Mouse (Mus musculus) bone marrow macrophage, adult 2 months (primary cell): ENCODE measurements around the gene Acp5.
A peak's percentile ranks its signal among the peaks of the same experiment; 100 is the strongest.

Experiments
- CTCF ChIP-seq: IDR thresholded peaks from 2 replicates; pipeline ENCODE4 v1.5.1; 2012; ENCODE audit warnings: low read depth, mild to moderate bottlenecking, low read length, moderate library complexity
- POLR2A ChIP-seq: IDR thresholded peaks from 2 replicates; pipeline ENCODE4 v1.6.1; 2012; ENCODE audit warnings: mild to moderate bottlenecking, low read depth, low read length, borderline replicate concordance

- 0 out of 2 replicates have a peak, but pooled peaks have one; percentile 9 for TF ChIP-seq CTCF
- no peak for TF ChIP-seq POLR2A
Measured at GRCm38 (mm10) chr9:22085022-22085834, 50.3 kb downstream of the Acp5 start, which contains the start of gene Ecsit.
